ENCODE assay signal across 24 mouse cellular contexts in genomic region chr10:14861241-14861640, GRCm38 (mm10).
DNase-seq lines count a peak whose midpoint lies in the region; ATAC-seq and TF ChIP-seq lines count a peak whose summit lies in the region.
"Had no signal": no experiment of that assay in that cellular context is flagged by ENCODE, and none has a peak within 500 bp of the region (broad histone marks: within the 10 kb centered on the region; RNA-seq: fewer than 3 reads in every experiment).

No protein-coding gene starts in this region.

- no peak for DNase-seq in hindbrain, embryonic 10.5 days (ENCODE audit: low spot score)
- DNase-seq in ZHBTc4 (ENCODE audit: low read depth, low spot score): peak; percentile 12
- peak; percentile 3 for DNase-seq in embryo, embryonic 11 days
- DNase-seq in forebrain, postnatal 0 days: peak; percentile 30
- DNase-seq in lung, postnatal 0 days (ENCODE audit: low spot score): no peak
- DNase-seq in natural killer cell, adult 2 months (ENCODE audit: low spot score in 2 of 2): no peak
- no peak for DNase-seq in frontal cortex, postnatal 14 days (ENCODE audit: low spot score in 2 of 2)
- DNase-seq: adrenal gland, adult 8-10 months; cerebellum, adult 11-12 months; cerebellum, postnatal 14 days; gastrocnemius, postnatal 36 days; kidney, postnatal 4 days; liver, embryonic 13.5 days; lung, embryonic 14.5 days; right cerebral cortex, adult 18-20 months had no signal

- H3K4me1 ChIP-seq in hindbrain, embryonic 15.5 days (replicated peaks): no peaks in the 10 kb centered on the region
- no peaks in the 10 kb centered on the region for H3K4me1 ChIP-seq in hindbrain, embryonic 10.5 days (replicated peaks)
- H3K4me1 ChIP-seq in forebrain, postnatal 0 days (ENCODE audit: insufficient read depth): no peaks in the 10 kb centered on the region
- H3K4me1 ChIP-seq in lung, postnatal 0 days (ENCODE audit: insufficient read depth, low read depth, low read length): no peaks in the 10 kb centered on the region
- H3K4me1 ChIP-seq: embryonic facial prominence, embryonic 12.5 days; hindbrain, embryonic 13.5 days; kidney, embryonic 15.5 days; limb, embryonic 13.5 days; liver, embryonic 13.5 days; neural tube, embryonic 13.5 days had no signal

- peak; percentile 45 for ATAC-seq in hindbrain, embryonic 15.5 days (ENCODE audit: low FRiP score, low read depth)
- ATAC-seq in forebrain, postnatal 0 days: peak; percentile 75; the same call in 1 of the 2 replicates
- ATAC-seq in lung, postnatal 0 days: no peak
- ATAC-seq: intestine, postnatal 0 days had no signal

- H3K4me3 ChIP-seq in hindbrain, embryonic 15.5 days: no peak overlapping the region
- H3K4me3 ChIP-seq in hindbrain, embryonic 10.5 days: no peak overlapping the region
- no peak overlapping the region for H3K4me3 ChIP-seq in forebrain, postnatal 0 days (ENCODE audit: low read depth, low read length)
- H3K4me3 ChIP-seq in lung, postnatal 0 days (ENCODE audit: low read depth, low read length): no peak overlapping the region
- H3K4me3 ChIP-seq: embryonic facial prominence, embryonic 12.5 days; hindbrain, embryonic 13.5 days; kidney, embryonic 15.5 days; limb, embryonic 13.5 days; liver, embryonic 13.5 days; neural tube, embryonic 13.5 days had no signal

- H3K36me3 ChIP-seq in hindbrain, embryonic 15.5 days: no peaks in the 10 kb centered on the region
- no peaks in the 10 kb centered on the region for H3K36me3 ChIP-seq in hindbrain, embryonic 10.5 days
- H3K36me3 ChIP-seq in forebrain, postnatal 0 days (ENCODE audit: insufficient read depth): no peaks in the 10 kb centered on the region
- H3K36me3 ChIP-seq in lung, postnatal 0 days (ENCODE audit: insufficient read depth, low read length): no peaks in the 10 kb centered on the region
- H3K36me3 ChIP-seq: embryonic facial prominence, embryonic 12.5 days; hindbrain, embryonic 13.5 days; kidney, embryonic 15.5 days; limb, embryonic 13.5 days; liver, embryonic 13.5 days; neural tube, embryonic 13.5 days had no signal

- 48% methylated on average over 3 of the region's 3 CpGs for WGBS in hindbrain, embryonic 15.5 days
- 50% methylated on average over 3 of the region's 3 CpGs for WGBS in hindbrain, embryonic 10.5 days
- WGBS in forebrain, postnatal 0 days: 23% methylated on average over 3 of the region's 3 CpGs
- 48% methylated on average over 3 of the region's 3 CpGs for WGBS in lung, postnatal 0 days

- no peak for TF ChIP-seq CTCF in forebrain, postnatal 0 days (IDR thresholded peaks at IDR 0.05; ENCODE audit: low read depth)
- TF ChIP-seq CTCF in lung, postnatal 0 days (IDR thresholded peaks at IDR 0.05): no peak

- no peak overlapping the region for H3K9ac ChIP-seq in hindbrain, embryonic 15.5 days
- no peak overlapping the region for H3K9ac ChIP-seq in forebrain, postnatal 0 days
- H3K9ac ChIP-seq in lung, postnatal 0 days (replicated peaks; ENCODE audit: low read depth): no peak overlapping the region
- H3K9ac ChIP-seq: embryonic facial prominence, embryonic 12.5 days; hindbrain, embryonic 13.5 days; kidney, embryonic 15.5 days; limb, embryonic 13.5 days; liver, embryonic 13.5 days; lung, embryonic 14.5 days; neural tube, embryonic 13.5 days had no signal

- no peak overlapping the region for H3K27ac ChIP-seq in hindbrain, embryonic 15.5 days (replicated peaks)
- H3K27ac ChIP-seq in hindbrain, embryonic 10.5 days: no peak overlapping the region
- H3K27ac ChIP-seq in forebrain, postnatal 0 days (ENCODE audit: low read depth, low read length): peak overlapping the region; percentile 50; the same call in 1 of the 2 replicates
- H3K27ac ChIP-seq in lung, postnatal 0 days (ENCODE audit: low read length): no peak overlapping the region
- H3K27ac ChIP-seq: embryonic facial prominence, embryonic 12.5 days; hindbrain, embryonic 13.5 days; kidney, embryonic 15.5 days; limb, embryonic 13.5 days; liver, embryonic 13.5 days; neural tube, embryonic 13.5 days; stomach, postnatal 0 days had no signal

- H3K27me3 ChIP-seq in hindbrain, embryonic 15.5 days: no peaks in the 10 kb centered on the region
- no peaks in the 10 kb centered on the region for H3K27me3 ChIP-seq in hindbrain, embryonic 10.5 days (ENCODE audit: insufficient read depth, poor library complexity, severe bottlenecking)
- H3K27me3 ChIP-seq in forebrain, postnatal 0 days (ENCODE audit: insufficient read depth, low read length): no peaks in the 10 kb centered on the region
- no peaks in the 10 kb centered on the region for H3K27me3 ChIP-seq in lung, postnatal 0 days (replicated peaks; ENCODE audit: insufficient read depth, low read length)
- H3K27me3 ChIP-seq: CH12.LX; embryonic facial prominence, embryonic 12.5 days; hindbrain, embryonic 13.5 days; kidney, embryonic 15.5 days; limb, embryonic 13.5 days; liver, embryonic 13.5 days; neural tube, embryonic 13.5 days had no signal

- H3K4me2 ChIP-seq in hindbrain, embryonic 15.5 days: no peak overlapping the region
- no peak overlapping the region for H3K4me2 ChIP-seq in forebrain, postnatal 0 days (ENCODE audit: low read depth)
- no peak overlapping the region for H3K4me2 ChIP-seq in lung, postnatal 0 days (replicated peaks; ENCODE audit: low read depth, low read length)
- H3K4me2 ChIP-seq: embryonic facial prominence, embryonic 12.5 days; hindbrain, embryonic 13.5 days; kidney, embryonic 15.5 days; limb, embryonic 13.5 days; liver, embryonic 13.5 days; lung, embryonic 14.5 days; neural tube, embryonic 13.5 days had no signal

- no peaks in the 10 kb centered on the region for H3K9me3 ChIP-seq in hindbrain, embryonic 15.5 days
- H3K9me3 ChIP-seq in hindbrain, embryonic 10.5 days: no peaks in the 10 kb centered on the region
- H3K9me3 ChIP-seq in forebrain, postnatal 0 days (ENCODE audit: low read length): no peaks in the 10 kb centered on the region
- H3K9me3 ChIP-seq in lung, postnatal 0 days (ENCODE audit: low read length): no peaks in the 10 kb centered on the region
- H3K9me3 ChIP-seq: embryonic facial prominence, embryonic 12.5 days; hindbrain, embryonic 13.5 days; kidney, embryonic 15.5 days; limb, embryonic 13.5 days; liver, embryonic 13.5 days; neural tube, embryonic 13.5 days had no signal

- no peak for TF ChIP-seq EP300 in lung, postnatal 0 days (IDR thresholded peaks at IDR 0.05)

Comparison
In these comparisons a context has a peak if more than half of its experiments do, and no peak if none do; other contexts are left out.
1. DNase-seq: peak in ZHBTc4 (single experiment), embryo, embryonic 11 days (single experiment) and forebrain, postnatal 0 days (single experiment); none in hindbrain, embryonic 10.5 days (single experiment), lung, postnatal 0 days (single experiment), natural killer cell, adult 2 months (0 of 2) and frontal cortex, postnatal 14 days (0 of 2).